Mouse (Mus musculus): ENCODE measurements around the gene BC005624.

The BC005624 gene

GRCm38 (mm10) chr2:30981790-30982513 lies at the start of gene BC005624, which contains the start of gene Usp20:
TSS of gene BC005624 (minus strand) at chr2:30982201.
TSS of gene Usp20 (plus strand) at chr2:30982279.
- in situ Hi-C loops (cut with MboI, MseI): no loop called here

- in situ Hi-C loops (cut with MboI, MseI): no loop called here
These were observed 44.6 kb upstream of the BC005624 start for GRCm38 (mm10) chr2:31026642-31027041.

- in situ Hi-C loops (cut with MboI, MseI): no loop called here
These were observed 43.5 kb upstream of the BC005624 start for GRCm38 (mm10) chr2:31025458-31025857.

GRCm38 (mm10) chr2:31024618-31025370 lies 42.8 kb upstream of the BC005624 start:
- in situ Hi-C loops (cut with MboI, MseI): loop anchor here in 1 of 2 experiments (5.0 kb wide), 1 partner anchor 123 kb away; no protein-coding TSS in a partner anchor

GRCm38 (mm10) chr2:31023940-31024339 lies 41.9 kb upstream of the BC005624 start:
- in situ Hi-C loops (cut with MboI, MseI): loop anchor here in 1 of 2 experiments (5.0 kb wide), 1 partner anchor 123 kb away; no protein-coding TSS in a partner anchor

- in situ Hi-C loops (cut with MboI, MseI): loop anchor here in 1 of 2 experiments (5.0 kb wide), 1 partner anchor 127 kb away; no protein-coding TSS in a partner anchor
These were observed 38.2 kb upstream of the BC005624 start for GRCm38 (mm10) chr2:31020202-31020601.

- in situ Hi-C loops (cut with MboI, MseI): no loop called here
These were observed 37.0 kb upstream of the BC005624 start for GRCm38 (mm10) chr2:31019011-31019410.

GRCm38 (mm10) chr2:31018519-31018918 lies 36.5 kb upstream of the BC005624 start:
- in situ Hi-C loops (cut with MboI, MseI): no loop called here

GRCm38 (mm10) chr2:31017625-31018317 lies 35.8 kb upstream of the BC005624 start:
- in situ Hi-C loops (cut with MboI, MseI): no loop called here

GRCm38 (mm10) chr2:31013371-31014120 lies 31.5 kb upstream of the BC005624 start:
- in situ Hi-C loops (cut with MboI, MseI): loop anchor here in 1 of 2 experiments (5.0 kb wide), 1 partner anchor 396 kb away; no protein-coding TSS in a partner anchor

- in situ Hi-C loops (cut with MboI, MseI): no loop called here
These were observed 25.2 kb upstream of the BC005624 start for GRCm38 (mm10) chr2:31007208-31007607.

GRCm38 (mm10) chr2:31006434-31006833 lies 24.4 kb upstream of the BC005624 start:
- in situ Hi-C loops (cut with MboI, MseI): no loop called here

- in situ Hi-C loops (cut with MboI, MseI): no loop called here
These were observed 23.5 kb upstream of the BC005624 start for GRCm38 (mm10) chr2:31005453-31005852.

GRCm38 (mm10) chr2:31002857-31003256 lies 20.9 kb upstream of the BC005624 start:
- in situ Hi-C loops (cut with MboI, MseI): no loop called here

GRCm38 (mm10) chr2:30998443-30999260 lies 16.7 kb upstream of the BC005624 start:
- in situ Hi-C loops (cut with MboI, MseI): no loop called here

- in situ Hi-C loops (cut with MboI, MseI): no loop called here
These were observed 13.5 kb upstream of the BC005624 start for GRCm38 (mm10) chr2:30995432-30995996.

GRCm38 (mm10) chr2:30994853-30995252 lies 12.9 kb upstream of the BC005624 start:
- in situ Hi-C loops (cut with MboI, MseI): no loop called here

GRCm38 (mm10) chr2:30990221-30990620 lies 8.2 kb upstream of the BC005624 start:
- in situ Hi-C loops (cut with MboI, MseI): no loop called here

- in situ Hi-C loops (cut with MboI, MseI): no loop called here
These were observed 3.4 kb upstream of the BC005624 start for GRCm38 (mm10) chr2:30985111-30986020.
